ENCODE assay signal across 9 mouse cellular contexts in genomic region chr5:117415011-117415912, GRCm38 (mm10). TPM values are rescaled to one million over a fixed set of nuclear protein-coding genes. Genes with fewer than 3 reads are reported as not detected.
DNase-seq lines count a peak whose midpoint lies in the region; ATAC-seq and TF ChIP-seq lines count a peak whose summit lies in the region.
"Had no signal": no experiment of that assay in that cellular context is flagged by ENCODE, and none has a peak within 500 bp of the region (broad histone marks: within the 10 kb centered on the region; RNA-seq: fewer than 3 reads in every experiment).

No protein-coding gene starts in this region.

- peak overlapping the region; percentile 78; the same call in 1 of the 2 replicates for H3K4me2 ChIP-seq in lung, embryonic 14.5 days
- no peak overlapping the region for H3K4me2 ChIP-seq in lung, postnatal 0 days (replicated peaks; ENCODE audit: low read depth, low read length)
- H3K4me2 ChIP-seq in embryonic facial prominence, embryonic 11.5 days (ENCODE audit: low read depth, low read length) = peak overlapping the region; percentile 98; the same call in 1 of the 2 replicates
- peak overlapping the region; percentile 77 for H3K4me2 ChIP-seq in hindbrain, postnatal 0 days (ENCODE audit: low read depth, low read length)

- no peak for TF ChIP-seq EP300 in lung, postnatal 0 days (IDR thresholded peaks at IDR 0.05)

- H3K27ac ChIP-seq in lung, embryonic 14.5 days (ENCODE audit: low read depth) = no peak overlapping the region
- H3K27ac ChIP-seq in lung, postnatal 0 days (ENCODE audit: low read length) = no peak overlapping the region
- no peak overlapping the region for H3K27ac ChIP-seq in embryonic facial prominence, embryonic 11.5 days (replicated peaks; ENCODE audit: low read depth, low read length)
- peak overlapping the region; percentile 98 for H3K27ac ChIP-seq in hindbrain, postnatal 0 days
- H3K27ac ChIP-seq: liver, embryonic 15.5 days had no signal

- TF ChIP-seq CTCF in lung, embryonic 14.5 days (IDR thresholded peaks at IDR 0.05; ENCODE audit: low read depth) = no peak
- TF ChIP-seq CTCF in lung, postnatal 0 days (IDR thresholded peaks at IDR 0.05) = no peak
- peak; percentile 53 for TF ChIP-seq CTCF in hindbrain, postnatal 0 days (IDR thresholded peaks at IDR 0.05; ENCODE audit: low read depth)

- no peak for ATAC-seq in lung, embryonic 14.5 days (ENCODE audit: insufficient read depth)
- ATAC-seq in lung, postnatal 0 days = no peak
- no peak for ATAC-seq in embryonic facial prominence, embryonic 11.5 days (replicated peaks; ENCODE audit: insufficient number of reproducible peaks, low FRiP score, low TSS enrichment, low read depth)
- no peak for ATAC-seq in hindbrain, postnatal 0 days

- peaks cover 42% of the 10 kb centered on the region for H3K27me3 ChIP-seq in lung, embryonic 14.5 days (ENCODE audit: insufficient read depth, low read length)
- peaks cover 18% of the 10 kb centered on the region for H3K27me3 ChIP-seq in lung, postnatal 0 days (replicated peaks; ENCODE audit: insufficient read depth, low read length)
- peaks cover 33% of the 10 kb centered on the region for H3K27me3 ChIP-seq in embryonic facial prominence, embryonic 11.5 days (ENCODE audit: control insufficient read depth, insufficient read depth, low read length)
- no peaks in the 10 kb centered on the region for H3K27me3 ChIP-seq in hindbrain, postnatal 0 days (ENCODE audit: insufficient read depth, low read length)

- no peak overlapping the region for H3K9ac ChIP-seq in lung, embryonic 14.5 days
- H3K9ac ChIP-seq in lung, postnatal 0 days (replicated peaks; ENCODE audit: low read depth) = no peak overlapping the region
- no peak overlapping the region for H3K9ac ChIP-seq in embryonic facial prominence, embryonic 11.5 days (replicated peaks; ENCODE audit: low read length)
- peak overlapping the region; percentile 88 for H3K9ac ChIP-seq in hindbrain, postnatal 0 days (replicated peaks; ENCODE audit: low read length)
- H3K9ac ChIP-seq: liver, embryonic 15.5 days had no signal

- no peak overlapping the region for H3K4me3 ChIP-seq in lung, embryonic 14.5 days (ENCODE audit: low read depth, low read length)
- H3K4me3 ChIP-seq in lung, postnatal 0 days (ENCODE audit: low read depth, low read length) = no peak overlapping the region
- peak overlapping the region; percentile 60; the same call in 1 of the 2 replicates for H3K4me3 ChIP-seq in embryonic facial prominence, embryonic 11.5 days (ENCODE audit: low read depth, low read length)
- peak overlapping the region; percentile 71 for H3K4me3 ChIP-seq in hindbrain, postnatal 0 days (ENCODE audit: low read length)
- H3K4me3 ChIP-seq: liver, embryonic 15.5 days had no signal

- H3K4me1 ChIP-seq in lung, embryonic 14.5 days (ENCODE audit: insufficient read depth) = no peaks in the 10 kb centered on the region
- H3K4me1 ChIP-seq in lung, postnatal 0 days (ENCODE audit: insufficient read depth, low read depth, low read length) = no peaks in the 10 kb centered on the region
- H3K4me1 ChIP-seq in embryonic facial prominence, embryonic 11.5 days (ENCODE audit: control insufficient read depth, insufficient read depth, low read length) = no peaks in the 10 kb centered on the region; the same call in 1 of the 2 replicates
- H3K4me1 ChIP-seq in hindbrain, postnatal 0 days (ENCODE audit: insufficient read depth, low read length) = 0 out of 2 replicates have a peak, but pooled peaks cover 4% of the 10 kb centered on the region

- intact Hi-C loops in heart, postnatal 36 days (cut with DNase I) = no loop called here

- no peaks in the 10 kb centered on the region for H3K36me3 ChIP-seq in lung, embryonic 14.5 days (ENCODE audit: insufficient read depth)
- no peaks in the 10 kb centered on the region for H3K36me3 ChIP-seq in lung, postnatal 0 days (ENCODE audit: insufficient read depth, low read length)
- no peaks in the 10 kb centered on the region for H3K36me3 ChIP-seq in embryonic facial prominence, embryonic 11.5 days (replicated peaks; ENCODE audit: control insufficient read depth, insufficient read depth, low read depth, low read length)
- no peaks in the 10 kb centered on the region for H3K36me3 ChIP-seq in hindbrain, postnatal 0 days (ENCODE audit: insufficient read depth, low read length)
- H3K36me3 ChIP-seq: liver, embryonic 15.5 days had no signal

- 30% methylated on average over 19 of the region's 19 CpGs for WGBS in lung, embryonic 14.5 days
- WGBS in lung, postnatal 0 days = 32% methylated on average over 17 of the region's 19 CpGs
- 23% methylated on average over 19 of the region's 19 CpGs for WGBS in embryonic facial prominence, embryonic 11.5 days
- WGBS in hindbrain, postnatal 0 days = 16% methylated on average over 19 of the region's 19 CpGs

- H3K9me3 ChIP-seq in lung, embryonic 14.5 days (ENCODE audit: low read depth, low read length) = no peaks in the 10 kb centered on the region
- no peaks in the 10 kb centered on the region for H3K9me3 ChIP-seq in lung, postnatal 0 days (ENCODE audit: low read length)
- no peaks in the 10 kb centered on the region; the same call in 1 of the 2 replicates for H3K9me3 ChIP-seq in embryonic facial prominence, embryonic 11.5 days (replicated peaks; ENCODE audit: control insufficient read depth, low read length)
- no peaks in the 10 kb centered on the region for H3K9me3 ChIP-seq in hindbrain, postnatal 0 days (ENCODE audit: low read length)
- H3K9me3 ChIP-seq: liver, embryonic 15.5 days had no signal

- DNase-seq in lung, embryonic 14.5 days = no peak
- DNase-seq in lung, postnatal 0 days (ENCODE audit: low spot score) = no peak
- DNase-seq in embryonic facial prominence, embryonic 11.5 days (ENCODE audit: low spot score) = no peak
- DNase-seq in hindbrain, postnatal 0 days (ENCODE audit: low spot score) = peak; percentile 63
- DNase-seq in right cerebral cortex, postnatal 4 days = peak; percentile 13
- DNase-seq in yolk sac, embryonic 10.5 days (ENCODE audit: low spot score) = no peak
- no peak for DNase-seq in heart, postnatal 36 days
- DNase-seq: heart, postnatal 10 days had no signal

RNA-seq across cellular contexts. Expression of gene Ksr2, which starts 1.5 kb away (rescaled TPM):
- polyA plus RNA-seq in lung, embryonic 14.5 days (2014; fragmentation: Nextera tagmentation; extraction: Ambion mirVana) = 0.36 and 0.39 TPM in 2 replicates
- polyA plus RNA-seq in lung, postnatal 0 days (2015; fragmentation: Nextera tagmentation; extraction: Ambion mirVana) = 0.04 and 0.08 TPM in 2 replicates
- polyA plus RNA-seq in embryonic facial prominence, embryonic 11.5 days (2014; fragmentation: Nextera tagmentation; extraction: Ambion mirVana) = 0.35 and 0.38 TPM in 2 replicates
- 10.7 and 12.6 TPM in 2 replicates for total RNA-seq in hindbrain, postnatal 0 days (2014; rRNA removed)
- polyA plus RNA-seq in hindbrain, postnatal 0 days (2015; fragmentation: Nextera tagmentation; extraction: Ambion mirVana) = 6.1 and 6.3 TPM in 2 replicates
- under 1 TPM in 1 of 2 experiments, not detected in 1; 0.11 TPM for total RNA-seq in heart, postnatal 36 days (2021)

RNA-seq across cellular contexts. Expression of gene Rfc5, which starts 26.4 kb away (rescaled TPM):
- 127 and 145 TPM in 2 replicates for polyA plus RNA-seq in lung, embryonic 14.5 days (2014; fragmentation: Nextera tagmentation; extraction: Ambion mirVana)
- polyA plus RNA-seq in lung, postnatal 0 days (2015; fragmentation: Nextera tagmentation; extraction: Ambion mirVana) = 17.4 and 18.2 TPM in 2 replicates
- polyA plus RNA-seq in embryonic facial prominence, embryonic 11.5 days (2014; fragmentation: Nextera tagmentation; extraction: Ambion mirVana) = 105 and 115 TPM in 2 replicates
- total RNA-seq in hindbrain, postnatal 0 days (2014; rRNA removed) = 16.6 and 17.8 TPM in 2 replicates
- 26.5 and 29.2 TPM in 2 replicates for polyA plus RNA-seq in hindbrain, postnatal 0 days (2015; fragmentation: Nextera tagmentation; extraction: Ambion mirVana)
- 1 to 10 TPM; 2.7 to 5.2 TPM for total RNA-seq in heart, postnatal 36 days (2021)

RNA-seq across cellular contexts. Expression of gene Wsb2, which starts 58.2 kb away (rescaled TPM):
- polyA plus RNA-seq in lung, embryonic 14.5 days (2014; fragmentation: Nextera tagmentation; extraction: Ambion mirVana) = 67.1 and 70.9 TPM in 2 replicates
- 63.7 and 72.0 TPM in 2 replicates for polyA plus RNA-seq in lung, postnatal 0 days (2015; fragmentation: Nextera tagmentation; extraction: Ambion mirVana)
- 53.6 and 54.1 TPM in 2 replicates for polyA plus RNA-seq in embryonic facial prominence, embryonic 11.5 days (2014; fragmentation: Nextera tagmentation; extraction: Ambion mirVana)
- 412 and 421 TPM in 2 replicates for total RNA-seq in hindbrain, postnatal 0 days (2014; rRNA removed)
- polyA plus RNA-seq in hindbrain, postnatal 0 days (2015; fragmentation: Nextera tagmentation; extraction: Ambion mirVana) = 296 and 321 TPM in 2 replicates
- total RNA-seq in heart, postnatal 36 days (2021) = 100 to 1,000 TPM in 1 of 2 experiments, 10 to 100 TPM in 1; 97.1 to 104 TPM

Comparison
In these comparisons a context has a peak if more than half of its experiments do, and no peak if none do; other contexts are left out.
1. DNase-seq: peak in hindbrain, postnatal 0 days (single experiment) and right cerebral cortex, postnatal 4 days (single experiment); none in lung, embryonic 14.5 days (single experiment), lung, postnatal 0 days (single experiment), embryonic facial prominence, embryonic 11.5 days (single experiment), yolk sac, embryonic 10.5 days (single experiment) and heart, postnatal 36 days (0 of 2).
2. H3K4me3 ChIP-seq: peak in embryonic facial prominence, embryonic 11.5 days (single experiment) and hindbrain, postnatal 0 days (single experiment); none in lung, embryonic 14.5 days (single experiment) and lung, postnatal 0 days (single experiment).